Mouse (Mus musculus) adrenal gland, postnatal 4 days (tissue): ENCODE results near the gene Aplf. TPM values are rescaled to one million over a fixed set of nuclear protein-coding genes. Genes with fewer than 3 reads are reported as not detected.

Experiments
- total RNA-seq, 2 experiments: library from RNA; stranded (reverse); gene quantifications; 2 replicates each; pipeline ENCODE4 v1.2.3; 2021

Gene Aplf
- total RNA-seq, 2 experiments from 2014 or later: 9.4 TPM

Other genes with a start within 250 kb of the Aplf start
- under 1 TPM in 1 of 2 experiments, not detected in 1; 0.65 TPM for gene Bmp10, start 243.2 kb downstream of the Aplf start, total RNA-seq
- 1 to 10 TPM; 5.8 to 6.1 TPM for gene Arhgap25, start 138.9 kb downstream of the Aplf start, total RNA-seq
- gene Prokr1, start 81.5 kb downstream of the Aplf start, total RNA-seq: 1 to 10 TPM; 1.7 to 1.9 TPM
- gene Efcc1, start 58.7 kb upstream of the Aplf start, total RNA-seq: 1 to 10 TPM; 2.0 to 2.1 TPM
- 1 to 10 TPM; 1.0 to 1.1 TPM for gene Gp9, start 105.9 kb upstream of the Aplf start, total RNA-seq
- 10 to 100 TPM; 44.3 to 49.2 TPM for gene Rab43, start 140.0 kb upstream of the Aplf start, total RNA-seq
- gene Gm45140, start 163.6 kb upstream of the Aplf start, total RNA-seq: 1 to 10 TPM; 1.7 to 3.0 TPM
- 10 to 100 TPM; 37.4 to 43.2 TPM for gene Isy1, start 166.6 kb upstream of the Aplf start, total RNA-seq
- 100 to 1,000 TPM; 418 to 439 TPM for gene Cnbp, start 178.9 kb upstream of the Aplf start, total RNA-seq
- 100 to 1,000 TPM; 132 to 136 TPM for gene Copg1, start 215.6 kb upstream of the Aplf start, total RNA-seq
- gene Hmces, start 241.7 kb upstream of the Aplf start, total RNA-seq: 10 to 100 TPM; 33.4 to 35.9 TPM